Mouse (Mus musculus) heart, embryonic 10.5 days (tissue): ENCODE results near the gene Oscar. TPM values are rescaled to one million over a fixed set of nuclear protein-coding genes. Genes with fewer than 3 reads are reported as not detected.
"Not testable (repeated sequence)": the region's sequence is repeated elsewhere in the genome, so short reads cannot be mapped to it uniquely, and the experiment has no call there.

ENCODE experiments used
- DNase-seq: peaks from one replicate; pipeline ENCODE4 v3.0.0-alpha.2; 2017; ENCODE audit warnings: low spot score
- H3K27ac ChIP-seq: fragments of 300-500 bp; sonication (generic); 2 replicates; pipeline ENCODE4 v1.5.1; 2016; ENCODE audit warnings: mild to moderate bottlenecking
- H3K27me3 ChIP-seq: fragments of 300-500 bp; sonication (generic); 2 replicates; pipeline ENCODE4 v1.6.1; 2016; ENCODE audit warnings: mild to moderate bottlenecking; ENCODE audit not compliant: poor library complexity, insufficient read depth, severe bottlenecking
- H3K36me3 ChIP-seq: fragments of 300-500 bp; sonication (generic); 2 replicates; pipeline ENCODE4 v1.6.1; 2016; ENCODE audit warnings: mild to moderate bottlenecking, moderate library complexity
- H3K4me1 ChIP-seq: fragments of 300-500 bp; sonication (generic); 2 replicates; pipeline ENCODE4 v1.6.1; 2016; ENCODE audit warnings: mild to moderate bottlenecking
- H3K4me3 ChIP-seq: fragments of 300-500 bp; sonication (generic); 2 replicates; pipeline ENCODE4 v1.5.1; 2016; ENCODE audit warnings: mild to moderate bottlenecking, moderate library complexity
- H3K9me3 ChIP-seq: fragments of 300-500 bp; sonication (generic); 2 replicates; pipeline ENCODE4 v1.6.1; 2016; ENCODE audit warnings: mild to moderate bottlenecking, moderate library complexity
- WGBS: fragments of 180-500 bp; shearing (Covaris S2); methylation state at CpG from one replicate; pipeline ENCODE4 v1.1.7; 2016; 5-methylcytosine and 5-hydroxymethylcytosine counted together
- microRNA-seq: library from miRNA; unstranded; fragments of <30 nt; microRNA quantifications from one replicate; pipeline ENCODE4, GENCODE M21; 2017
- polyA plus RNA-seq: library from polyadenylated mRNA; unstranded; fragments of >200 nt; fragmentation: Nextera tagmentation; extraction: Ambion mirVana; gene quantifications from 2 replicates; pipeline ENCODE4 v1.2.1, GENCODE M21; 2016

Oscar gene
- polyA plus RNA-seq, 1 experiment from 2014 or later, result 0.16 TPM

DNA sequence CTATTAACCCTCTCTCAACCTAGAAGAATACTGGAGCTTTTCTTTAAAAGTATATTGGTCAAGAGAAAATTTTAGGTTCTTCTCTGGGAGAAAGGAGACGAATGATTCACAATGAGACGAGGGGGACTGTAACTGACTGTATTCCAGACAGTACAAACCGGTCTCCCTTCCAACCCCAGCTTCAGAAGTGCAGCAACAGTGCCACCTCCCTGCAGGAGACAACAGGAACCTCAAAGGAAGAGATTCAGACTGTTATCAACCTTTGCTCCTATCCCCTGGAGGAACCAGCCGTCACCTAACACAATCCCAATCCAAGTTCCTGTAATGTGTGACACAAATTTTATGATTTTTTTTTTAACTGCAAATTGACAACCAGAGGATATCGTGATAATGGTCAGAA, 41.7 kb downstream of the Oscar start:
- H3K4me1 ChIP-seq, result no peaks in the 10 kb centered on the region
- WGBS, result 40% methylated on average over 5 of the region's 5 CpGs
- DNase-seq, result no peak
- H3K27me3 ChIP-seq, result no peaks in the 10 kb centered on the region
- H3K4me3 ChIP-seq, result no peak overlapping the region
- H3K36me3 ChIP-seq, result no peaks in the 10 kb centered on the region
- no peaks in the 10 kb centered on the region for H3K9me3 ChIP-seq
- no peak overlapping the region for H3K27ac ChIP-seq

DNA sequence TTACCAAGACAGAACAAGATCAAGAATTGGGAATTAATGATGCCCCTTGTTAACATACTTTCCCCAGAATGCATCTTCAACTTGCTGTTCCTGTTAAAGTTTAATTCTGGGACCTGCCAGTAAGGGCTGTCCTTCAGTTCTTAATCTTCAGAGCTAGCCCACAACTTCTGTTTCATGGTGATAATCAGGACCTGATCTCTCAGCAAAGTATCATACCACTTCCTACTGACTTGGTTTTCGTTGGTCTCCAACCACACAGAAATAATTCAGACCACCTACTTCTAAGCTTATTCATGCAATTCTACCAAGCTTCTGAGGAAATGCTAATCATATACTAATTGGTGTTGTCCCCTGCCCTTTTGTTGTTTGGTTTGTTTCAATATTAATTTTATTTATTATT, 44.1 kb downstream of the Oscar start:
- 88% methylated on average over 1 of the region's 1 CpGs for WGBS
- Histone ChIP-seq H3K4me3 (no peak overlapping the region), H3K4me1 (no peaks in the 10 kb centered on the region), H3K27ac (no peak overlapping the region), H3K9me3 (no peaks in the 10 kb centered on the region), H3K27me3 (no peaks in the 10 kb centered on the region), H3K36me3 (no peaks in the 10 kb centered on the region)
- no peak for DNase-seq

DNA sequence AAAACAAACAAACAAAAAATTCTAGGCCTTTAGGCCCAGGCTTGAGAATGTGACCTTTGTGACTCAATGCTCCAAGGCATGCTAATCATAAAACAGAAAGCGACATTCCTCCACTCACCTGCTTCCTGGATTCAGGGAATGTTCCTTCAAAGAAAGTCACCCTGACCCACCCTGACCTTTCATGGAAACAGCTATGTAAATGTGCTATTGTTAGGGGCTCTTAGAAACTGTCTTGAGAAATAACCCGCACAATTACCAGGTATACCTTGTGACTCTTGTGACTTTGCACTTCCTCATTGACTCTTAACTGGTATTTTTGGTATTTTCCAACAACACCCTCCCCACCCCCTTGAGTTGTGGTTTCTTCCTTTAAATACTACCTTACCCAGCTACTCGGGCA, 45.4 kb downstream of the Oscar start:
- not testable (repeated sequence) for H3K36me3 ChIP-seq, H3K27ac ChIP-seq
- 87% methylated on average over 3 of the region's 3 CpGs for WGBS

GRCm38 (mm10) chr7:3569725-3570124, 46.2 kb downstream of the Oscar start:
- 68% methylated on average over 6 of the region's 6 CpGs for WGBS
- DNase-seq, result no peak
- Histone ChIP-seq H3K4me3 (no peak overlapping the region), H3K27ac (no peak overlapping the region), H3K4me1 (no peaks in the 10 kb centered on the region), H3K36me3 (no peaks in the 10 kb centered on the region), H3K27me3 (no peaks in the 10 kb centered on the region), H3K9me3 (no peaks in the 10 kb centered on the region)

More for the DNA sequence above, 45.4 kb downstream of the Oscar start:
- H3K9me3 ChIP-seq, H3K4me1 ChIP-seq, H3K27me3 ChIP-seq, DNase-seq, H3K4me3 ChIP-seq: not testable (repeated sequence)

DNA sequence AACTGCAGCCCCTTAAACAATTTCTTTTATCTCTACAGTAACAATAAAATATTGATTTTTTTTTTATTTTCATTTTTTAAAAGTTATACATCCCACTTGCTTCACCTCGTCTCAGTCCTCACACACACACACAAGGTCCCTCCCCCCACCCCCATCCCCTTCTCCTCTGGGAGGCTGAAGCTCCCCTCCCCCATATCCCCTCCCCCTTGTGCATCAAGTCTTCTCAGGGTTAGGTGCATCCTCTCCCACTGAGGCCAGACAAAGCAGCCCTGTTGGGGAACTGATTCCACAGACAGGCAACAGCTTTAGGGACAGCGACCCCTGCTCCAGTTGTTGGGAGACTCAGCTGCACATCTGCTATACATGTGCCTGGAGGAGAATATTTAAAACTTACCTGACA, 48.6 kb downstream of the Oscar start:
- Histone ChIP-seq H3K36me3 (no peaks in the 10 kb centered on the region), H3K9me3 (no peaks in the 10 kb centered on the region), H3K27ac (no peak overlapping the region), H3K4me3 (no peak overlapping the region), H3K27me3 (no peaks in the 10 kb centered on the region), H3K4me1 (no peaks in the 10 kb centered on the region)
- DNase-seq, result no peak
- WGBS, result 14% methylated on average over 2 of the region's 2 CpGs

Small RNA genes within 50 kb of the gene (microRNA-seq; reads per million reads assigned to microRNA genes)
- gene Gm25100 (not detected), gene Mir3572 (3.8 reads per million, percentile 10 among the genes with 10 or more reads in this experiment)

Other genes with a start within 250 kb of the Oscar start
- gene Cacng8, start 225.5 kb downstream of the Oscar start, polyA plus RNA-seq, result 1.8 and 2.3 TPM in 2 replicates
- 9.6 and 23.7 TPM in 2 replicates for gene Cacng6, start 192.0 kb downstream of the Oscar start, polyA plus RNA-seq
- gene Tarm1, start 113.5 kb downstream of the Oscar start, polyA plus RNA-seq, result not detected in 2 replicates
- 486 and 602 TPM in 2 replicates for gene Ndufa3, start 1.2 kb upstream of the Oscar start, polyA plus RNA-seq
- 19.4 and 34.5 TPM in 2 replicates for gene Tfpt, start 13.8 kb upstream of the Oscar start, polyA plus RNA-seq
- 90.1 and 121 TPM in 2 replicates for gene Prpf31, start 13.8 kb upstream of the Oscar start, polyA plus RNA-seq
- 40.7 and 56.4 TPM in 2 replicates for gene Cnot3, start 29.1 kb upstream of the Oscar start, polyA plus RNA-seq
- gene Leng1, start 49.7 kb upstream of the Oscar start, polyA plus RNA-seq, result 19.5 and 19.6 TPM in 2 replicates
- gene Tmc4, start 61.4 kb upstream of the Oscar start, polyA plus RNA-seq, result 5.4 and 8.5 TPM in 2 replicates
- 221 and 268 TPM in 2 replicates for gene Tsen34, start 76.7 kb upstream of the Oscar start, polyA plus RNA-seq
- gene Mboat7, start 77.4 kb upstream of the Oscar start, polyA plus RNA-seq, result 32.7 and 40.4 TPM in 2 replicates
- gene Rps9, start 87.8 kb upstream of the Oscar start, polyA plus RNA-seq, result 973 and 1,162 TPM in 2 replicates
- 0.05 and 0.16 TPM in 2 replicates for gene Pirb, start 104.2 kb upstream of the Oscar start, polyA plus RNA-seq
- not detected in 2 replicates for gene Gm15448, start 209.5 kb upstream of the Oscar start, polyA plus RNA-seq
- not detected in 2 replicates for gene Pira2, start 228.9 kb upstream of the Oscar start, polyA plus RNA-seq